Mouse (Mus musculus) erythroblast, adult 5-6 weeks (primary cell): ENCODE measurements around the gene Nfs1. TPM values are rescaled to one million over a fixed set of nuclear protein-coding genes. Genes with fewer than 3 reads are reported as not detected.

Experiments used
- ATAC-seq: replicated peaks from 2 replicates; pipeline ENCODE4 v1.8.0; 2016; ENCODE audit warnings: moderate number of reproducible peaks, mild to moderate bottlenecking, moderate TSS enrichment, inconsistent platforms; ENCODE audit not compliant: poor library complexity, low FRiP score, severe bottlenecking
- total RNA-seq, 2 experiments: library from RNA; stranded (forward) in 1 of 2; stranded (reverse) in 1 of 2; fragments of 150-400 nt in 1 of 2; fragments of 200-764, 138-1000 nt in 1 of 2; gene quantifications; 2 replicates each; pipeline versions ENCODE4 v1.2.3 to v1.2.4; 2015 to 2017; ENCODE audit warnings: low replicate concordance in 2 of 2

Gene Nfs1
- total RNA-seq, 2 experiments from 2014 or later, result 6.3 to 13.7 TPM

DNA sequence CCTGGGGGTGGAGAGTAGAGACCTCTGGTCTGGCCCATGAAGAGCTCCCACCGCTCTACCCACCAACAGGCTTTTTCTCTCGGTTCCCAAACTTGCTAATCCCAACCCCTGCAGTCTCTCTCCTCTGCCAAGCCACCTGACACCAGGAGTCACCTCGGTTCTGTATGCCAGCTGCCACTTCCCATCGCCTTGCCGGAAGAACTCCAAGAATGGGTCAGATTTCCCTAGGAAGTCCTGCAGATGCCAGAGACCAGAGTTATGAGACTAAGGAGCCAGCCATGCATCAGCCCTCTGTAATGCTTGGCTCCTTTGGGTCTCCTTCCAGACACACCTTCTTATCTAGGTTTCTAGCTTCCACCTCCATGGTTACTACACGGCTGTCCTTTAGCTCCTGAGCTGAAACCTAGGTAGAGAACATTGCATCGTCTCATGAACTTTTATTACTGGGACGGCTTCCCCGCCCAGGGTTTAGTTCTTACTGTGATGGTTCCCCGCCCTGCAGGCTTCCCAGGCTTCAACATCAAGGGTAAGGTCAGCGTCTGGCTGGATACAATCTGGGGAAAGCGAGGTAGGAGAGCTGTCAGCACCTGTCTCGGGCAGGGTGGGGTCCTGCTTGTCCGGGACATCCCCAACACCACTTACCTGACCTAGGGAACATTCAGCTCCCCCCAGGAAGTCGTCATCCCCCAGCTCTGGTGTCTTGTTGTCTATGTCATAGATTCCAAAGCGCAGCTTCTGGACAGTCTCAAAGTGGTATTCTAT is 65.4 kb downstream of the Nfs1 start:
- ATAC-seq, result no peak

DNA sequence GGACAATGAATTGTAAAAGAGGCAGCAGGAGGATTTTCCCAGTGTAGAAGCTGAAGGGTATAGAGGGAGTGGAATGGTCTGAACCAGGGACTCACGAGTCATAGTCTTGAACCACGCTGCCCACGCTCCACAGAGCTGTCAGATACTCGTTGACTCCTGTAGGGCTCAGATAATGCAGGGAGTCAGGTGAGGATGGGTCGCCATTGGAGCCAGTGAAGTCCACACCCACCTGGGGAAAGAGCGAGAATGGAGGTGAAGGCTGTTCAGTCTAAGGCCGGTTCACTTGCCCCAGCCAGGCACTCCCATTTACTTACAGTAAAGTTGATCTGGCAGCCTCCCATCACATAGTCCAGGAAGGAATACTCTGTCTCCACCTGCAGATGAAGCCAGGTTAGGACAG is 66.5 kb downstream of the Nfs1 start:
- ATAC-seq, result no peak

DNA sequence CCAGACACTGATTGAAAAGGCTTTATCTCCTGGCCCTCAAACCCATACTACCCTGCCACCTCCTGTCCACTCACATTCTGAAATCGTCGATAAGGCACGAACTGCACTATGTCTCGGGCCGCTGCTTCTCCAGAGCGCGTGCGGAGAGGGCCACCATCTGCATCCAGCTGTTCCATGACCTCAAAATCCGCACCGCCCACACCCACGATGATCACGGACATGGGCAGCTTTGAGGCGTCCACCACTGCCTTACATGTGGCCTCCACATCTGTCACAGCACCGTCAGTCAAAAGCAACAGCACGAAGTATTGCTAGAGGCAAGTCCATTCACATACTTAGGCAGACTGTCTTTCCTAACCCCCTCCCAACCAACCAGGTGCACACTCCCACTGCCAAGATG is 70.3 kb downstream of the Nfs1 start:
- no peak for ATAC-seq

Other genes with a start within 250 kb of the Nfs1 start
- 6.7 and 7.9 TPM in 2 replicates for gene Uqcc1, start 213.9 kb downstream of the Nfs1 start, total RNA-seq (2015; ENCODE audit: low replicate concordance)
- 4.3 and 8.2 TPM in 2 replicates for gene Uqcc1, start 213.9 kb downstream of the Nfs1 start, total RNA-seq (2017; ENCODE audit: low replicate concordance)
- gene Gm15557, start 203.5 kb downstream of the Nfs1 start, total RNA-seq (2015; ENCODE audit: low replicate concordance), result not detected in 2 replicates
- not detected in 2 replicates for gene Gm15557, start 203.5 kb downstream of the Nfs1 start, total RNA-seq (2017; ENCODE audit: low replicate concordance)
- not detected in 2 replicates for gene Gdf5, start 198.8 kb downstream of the Nfs1 start, total RNA-seq (2015; ENCODE audit: low replicate concordance)
- gene Gdf5, start 198.8 kb downstream of the Nfs1 start, total RNA-seq (2017; ENCODE audit: low replicate concordance), result not detected in 2 replicates
- gene Cep250, start 187.7 kb downstream of the Nfs1 start, total RNA-seq (2015; ENCODE audit: low replicate concordance), result 2.7 and 4.0 TPM in 2 replicates
- gene Cep250, start 187.7 kb downstream of the Nfs1 start, total RNA-seq (2017; ENCODE audit: low replicate concordance), result 8.5 and 11.7 TPM in 2 replicates
- gene 6430550D23Rik, start 136.2 kb downstream of the Nfs1 start, total RNA-seq (2015; ENCODE audit: low replicate concordance), result not detected in 2 replicates
- gene 6430550D23Rik, start 136.2 kb downstream of the Nfs1 start, total RNA-seq (2017; ENCODE audit: low replicate concordance), result 1.4 TPM in 1 of 2 replicates, not detected in the other
- 52.0 and 98.0 TPM in 2 replicates for gene Ergic3, start 136.1 kb downstream of the Nfs1 start, total RNA-seq (2015; ENCODE audit: low replicate concordance)
- 11.4 and 17.8 TPM in 2 replicates for gene Ergic3, start 136.1 kb downstream of the Nfs1 start, total RNA-seq (2017; ENCODE audit: low replicate concordance)
- gene Fer1l4, start 91.2 kb downstream of the Nfs1 start, total RNA-seq (2015; ENCODE audit: low replicate concordance), result not detected in 2 replicates
- not detected in 2 replicates for gene Fer1l4, start 91.2 kb downstream of the Nfs1 start, total RNA-seq (2017; ENCODE audit: low replicate concordance)
- gene Spag4, start 79.0 kb downstream of the Nfs1 start, total RNA-seq (2015; ENCODE audit: low replicate concordance), result not detected in 2 replicates
- gene Spag4, start 79.0 kb downstream of the Nfs1 start, total RNA-seq (2017; ENCODE audit: low replicate concordance), result not detected in 2 replicates
- gene Cpne1, start 32.2 kb downstream of the Nfs1 start, total RNA-seq (2015; ENCODE audit: low replicate concordance), result 13.2 and 13.6 TPM in 2 replicates
- gene Cpne1, start 32.2 kb downstream of the Nfs1 start, total RNA-seq (2017; ENCODE audit: low replicate concordance), result 6.4 and 16.7 TPM in 2 replicates
- 21.1 and 22.7 TPM in 2 replicates for gene Rbm12, start 32.2 kb downstream of the Nfs1 start, total RNA-seq (2015; ENCODE audit: low replicate concordance)
- 8.8 and 9.5 TPM in 2 replicates for gene Rbm12, start 32.2 kb downstream of the Nfs1 start, total RNA-seq (2017; ENCODE audit: low replicate concordance)
- gene Gm28036, start 17.1 kb downstream of the Nfs1 start, total RNA-seq (2015; ENCODE audit: low replicate concordance), result 0.42 and 15.8 TPM in 2 replicates
- 5.3 and 14.0 TPM in 2 replicates for gene Gm28036, start 17.1 kb downstream of the Nfs1 start, total RNA-seq (2017; ENCODE audit: low replicate concordance)
- 25.4 and 29.3 TPM in 2 replicates for gene Romo1, start 147 bp downstream of the Nfs1 start, total RNA-seq (2015; ENCODE audit: low replicate concordance)
- 12.7 TPM in 1 of 2 replicates, not detected in the other for gene Romo1, start 147 bp downstream of the Nfs1 start, total RNA-seq (2017; ENCODE audit: low replicate concordance)
- gene Rbm39, start 36.1 kb upstream of the Nfs1 start, total RNA-seq (2015; ENCODE audit: low replicate concordance), result 528 and 548 TPM in 2 replicates
- 550 and 778 TPM in 2 replicates for gene Rbm39, start 36.1 kb upstream of the Nfs1 start, total RNA-seq (2017; ENCODE audit: low replicate concordance)
- 12.7 and 13.6 TPM in 2 replicates for gene Phf20, start 52.3 kb upstream of the Nfs1 start, total RNA-seq (2015; ENCODE audit: low replicate concordance)
- 7.1 and 15.3 TPM in 2 replicates for gene Phf20, start 52.3 kb upstream of the Nfs1 start, total RNA-seq (2017; ENCODE audit: low replicate concordance)
- gene Cnbd2, start 168.1 kb upstream of the Nfs1 start, total RNA-seq (2015; ENCODE audit: low replicate concordance), result 0.38 and 1.0 TPM in 2 replicates
- gene Cnbd2, start 168.1 kb upstream of the Nfs1 start, total RNA-seq (2017; ENCODE audit: low replicate concordance), result 1.4 TPM in 1 of 2 replicates, not detected in the other
- 2.3 TPM in 1 of 2 replicates, not detected in the other for gene Scand1, start 168.5 kb upstream of the Nfs1 start, total RNA-seq (2015; ENCODE audit: low replicate concordance)
- gene Scand1, start 168.5 kb upstream of the Nfs1 start, total RNA-seq (2017; ENCODE audit: low replicate concordance), result 1.9 and 16.4 TPM in 2 replicates